Mouse (Mus musculus): ENCODE results near the gene Mylk4. TPM values are rescaled to one million over a fixed set of nuclear protein-coding genes. Genes with fewer than 3 reads are reported as not detected.

Gene Mylk4
- polyA plus RNA-seq, 1 experiment from 2014 or later, result 0.12 TPM

DNA sequence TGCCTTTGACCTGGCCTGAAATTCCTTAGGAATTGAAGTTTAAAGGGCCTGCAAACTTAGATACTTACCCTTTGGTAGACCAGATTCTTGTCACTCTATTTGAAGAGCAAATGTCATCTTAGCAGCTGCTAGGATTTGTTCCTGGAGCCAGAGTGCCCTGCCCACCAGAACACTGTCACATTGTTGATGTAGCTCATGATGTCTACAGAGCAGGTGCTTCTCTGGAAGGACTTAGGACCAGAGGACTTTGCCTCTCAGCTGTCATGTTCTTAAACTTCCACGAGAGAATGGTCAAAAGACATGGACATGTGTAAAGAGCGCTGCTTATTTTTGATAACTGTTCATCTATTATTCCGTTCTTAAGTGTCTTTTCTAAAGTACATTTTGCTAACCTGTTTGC, 35.5 kb upstream of the Mylk4 start:
- Histone ChIP-seq H3K36me3 (ENCODE audit: insufficient read depth, low read length) (peaks cover 57% of the 10 kb centered on the region), H3K4me2 (ENCODE audit: low read length) (no peak overlapping the region), H3K4me1 (replicated peaks; ENCODE audit: insufficient read depth, low read length) (no peaks in the 10 kb centered on the region), H3K9ac (ENCODE audit: low read depth, low read length) (no peak overlapping the region), H3K4me3 (replicated peaks; ENCODE audit: low read depth, low read length) (no peak overlapping the region), H3K27me3 (ENCODE audit: insufficient read depth, low read length) (no peaks in the 10 kb centered on the region), H3K27ac (no peak overlapping the region), H3K9me3 (replicated peaks; ENCODE audit: low read length) (no peaks in the 10 kb centered on the region)
- WGBS, result 95% methylated on average over 3 of the region's 3 CpGs
- DNase-seq (ENCODE audit: low spot score) (no peak), ATAC-seq (replicated peaks; ENCODE audit: low FRiP score, low read depth) (no peak)
- no peak for TF ChIP-seq CTCF (IDR thresholded peaks at IDR 0.05; ENCODE audit: low read depth)

- WGBS, result 86% methylated on average over 3 of the region's 3 CpGs
- Histone ChIP-seq H3K4me1 (replicated peaks; ENCODE audit: insufficient read depth, low read length) (peaks cover 12% of the 10 kb centered on the region; the same call in 1 of the 2 replicates), H3K4me3 (replicated peaks; ENCODE audit: low read depth, low read length) (no peak overlapping the region), H3K36me3 (ENCODE audit: insufficient read depth, low read length) (peaks cover 10% of the 10 kb centered on the region), H3K9ac (ENCODE audit: low read depth, low read length) (no peak overlapping the region), H3K9me3 (replicated peaks; ENCODE audit: low read length) (no peaks in the 10 kb centered on the region), H3K4me2 (ENCODE audit: low read length) (no peak overlapping the region), H3K27me3 (ENCODE audit: insufficient read depth, low read length) (no peaks in the 10 kb centered on the region), H3K27ac (no peak overlapping the region)
- no peak for TF ChIP-seq CTCF (IDR thresholded peaks at IDR 0.05; ENCODE audit: low read depth)
- DNase-seq (ENCODE audit: low spot score) (no peak), ATAC-seq (replicated peaks; ENCODE audit: low FRiP score, low read depth) (no peak)
These were observed 23.9 kb upstream of the Mylk4 start for GRCm38 (mm10) chr13:32807624-32808023.

DNA sequence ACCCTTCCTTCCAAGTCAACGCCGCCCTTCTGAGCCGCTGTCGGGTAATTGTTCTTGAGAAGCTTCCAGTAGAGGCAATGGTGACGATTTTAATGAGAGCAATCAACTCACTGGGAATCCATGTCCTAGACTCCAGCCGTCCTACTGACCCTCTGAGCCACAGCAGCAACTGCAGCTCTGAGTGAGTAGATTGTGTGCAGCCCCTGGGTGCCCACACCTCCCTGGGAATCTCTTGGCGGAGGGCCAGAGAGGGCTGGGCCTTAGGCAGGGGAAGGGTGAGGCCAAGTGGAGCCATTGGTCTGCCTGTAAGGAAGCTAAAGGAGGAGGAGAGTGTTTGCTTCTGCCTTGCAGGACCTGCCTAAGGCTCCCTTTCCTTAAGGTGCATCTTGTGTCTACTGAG, 23.1 kb upstream of the Mylk4 start:
- ATAC-seq (replicated peaks; ENCODE audit: low FRiP score, low read depth), result no peak

DNA sequence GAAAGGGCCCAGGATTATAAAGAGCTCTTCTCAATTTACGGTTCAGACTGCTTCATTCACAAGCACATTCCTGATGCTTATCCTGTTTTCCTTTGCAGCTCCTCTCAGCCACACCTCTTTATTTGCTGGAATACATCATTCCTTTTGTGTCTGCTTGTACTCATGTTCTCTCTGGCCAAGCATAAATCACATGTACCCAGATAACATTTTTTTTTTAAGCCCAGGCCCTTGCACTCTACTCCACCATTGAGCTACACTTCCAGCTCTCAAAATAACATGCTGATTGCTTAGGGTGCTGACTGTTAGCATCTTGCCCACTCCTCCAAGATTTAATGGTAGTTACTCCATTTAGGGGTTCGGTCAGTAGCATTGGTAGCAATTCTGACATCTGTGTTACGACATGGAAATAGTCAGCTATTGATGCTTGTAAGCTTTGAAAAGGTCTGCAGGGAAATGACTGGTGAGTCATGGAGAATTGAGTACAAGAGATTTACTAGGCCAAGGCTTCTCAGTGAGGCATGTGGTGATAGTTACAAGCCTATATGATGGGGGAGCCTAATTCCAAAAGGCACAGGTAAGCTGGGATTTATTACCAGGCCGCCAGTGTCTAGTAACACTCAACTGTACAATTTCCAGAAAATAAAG, 20.1 kb upstream of the Mylk4 start:
- peaks cover 10% of the 10 kb centered on the region for H3K36me3 ChIP-seq (ENCODE audit: insufficient read depth, low read length)
- ATAC-seq (replicated peaks; ENCODE audit: low FRiP score, low read depth), result no peak
- H3K27me3 ChIP-seq (ENCODE audit: insufficient read depth, low read length), result no peaks in the 10 kb centered on the region
- no peak overlapping the region for H3K27ac ChIP-seq
- 69% methylated on average over 4 of the region's 4 CpGs for WGBS
- peaks cover 15% of the 10 kb centered on the region; the same call in 1 of the 2 replicates for H3K4me1 ChIP-seq (replicated peaks; ENCODE audit: insufficient read depth, low read length)
- peak overlapping the region; percentile 76 for H3K4me3 ChIP-seq (replicated peaks; ENCODE audit: low read depth, low read length)
- no peak for TF ChIP-seq CTCF (IDR thresholded peaks at IDR 0.05; ENCODE audit: low read depth)
- H3K9ac ChIP-seq (ENCODE audit: low read depth, low read length), result no peak overlapping the region
- peak overlapping the region; percentile 86 for H3K4me2 ChIP-seq (ENCODE audit: low read length)
- H3K9me3 ChIP-seq (replicated peaks; ENCODE audit: low read length), result no peaks in the 10 kb centered on the region
- DNase-seq (ENCODE audit: low spot score), result peak; percentile 27

More for the DNA sequence above, 23.1 kb upstream of the Mylk4 start:
- DNase-seq (ENCODE audit: low spot score), result no peak
- WGBS, result 85% methylated on average over 7 of the region's 7 CpGs
- no peak for TF ChIP-seq CTCF (IDR thresholded peaks at IDR 0.05; ENCODE audit: low read depth)
- Histone ChIP-seq H3K4me1 (replicated peaks; ENCODE audit: insufficient read depth, low read length) (peaks cover 12% of the 10 kb centered on the region; the same call in 1 of the 2 replicates), H3K27ac (no peak overlapping the region), H3K9ac (ENCODE audit: low read depth, low read length) (no peak overlapping the region), H3K27me3 (ENCODE audit: insufficient read depth, low read length) (no peaks in the 10 kb centered on the region), H3K4me3 (replicated peaks; ENCODE audit: low read depth, low read length) (no peak overlapping the region), H3K9me3 (replicated peaks; ENCODE audit: low read length) (no peaks in the 10 kb centered on the region), H3K36me3 (ENCODE audit: insufficient read depth, low read length) (peaks cover 10% of the 10 kb centered on the region), H3K4me2 (ENCODE audit: low read length) (no peak overlapping the region)

- Histone ChIP-seq H3K4me2 (ENCODE audit: low read length) (peak within 1 kb of the TSS; percentile 86), H3K4me1 (replicated peaks; ENCODE audit: insufficient read depth, low read length) (peaks cover 15% of the 10 kb centered on the region; the same call in 1 of the 2 replicates), H3K9ac (ENCODE audit: low read depth, low read length) (peak within 1 kb of the TSS; percentile 72), H3K27ac (peak within 1 kb of the TSS; percentile 68), H3K4me3 (replicated peaks; ENCODE audit: low read depth, low read length) (peak within 1 kb of the TSS; percentile 76), H3K36me3 (ENCODE audit: insufficient read depth, low read length) (peaks cover 8% of the 10 kb centered on the region), H3K9me3 (replicated peaks; ENCODE audit: low read length) (no peaks in the 10 kb centered on the region), H3K27me3 (ENCODE audit: insufficient read depth, low read length) (no peaks in the 10 kb centered on the region)
- WGBS, result under 1% methylated on average over 92 of the region's 95 CpGs
- peak; percentile 50 for DNase-seq (ENCODE audit: low spot score)
- no peak for TF ChIP-seq CTCF (IDR thresholded peaks at IDR 0.05; ENCODE audit: low read depth)
- ATAC-seq (replicated peaks; ENCODE audit: low FRiP score, low read depth), result peak; percentile 65
These were observed 18.7 kb upstream of the Mylk4 start, which contains the start of gene D930007J09Rik for GRCm38 (mm10) chr13:32802259-32803081. Gene D930007J09Rik (minus strand): TSS chr13:32802849.

DNA sequence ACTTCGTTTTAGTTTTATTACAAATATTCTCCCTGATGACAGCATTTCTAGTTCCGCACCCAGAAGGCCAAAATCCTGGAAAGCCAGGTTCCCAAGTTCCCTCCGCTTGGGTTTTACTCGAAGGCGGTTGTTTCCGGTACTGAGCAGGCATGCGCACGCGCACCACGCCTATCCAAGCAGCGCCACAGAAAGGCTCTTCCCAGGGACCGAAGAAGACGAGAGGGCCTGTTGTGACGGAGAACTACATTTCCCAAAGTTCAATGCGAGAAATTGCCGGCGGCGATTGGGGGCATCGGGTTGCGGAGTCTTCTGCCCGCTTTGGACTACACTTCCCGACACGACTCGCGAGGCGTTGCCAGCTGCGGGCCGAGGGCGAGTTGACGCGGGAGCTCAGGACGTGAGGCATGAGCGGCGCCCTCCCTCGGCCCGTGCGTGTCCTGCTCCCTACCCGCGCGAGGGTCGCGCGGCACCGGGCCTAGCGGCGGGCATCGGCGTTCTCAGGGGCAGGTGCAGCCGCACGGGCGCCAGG, 18.0 kb upstream of the Mylk4 start, which contains the start of gene Wrnip1:
Gene Wrnip1 (plus strand): TSS at position 346 of the 529 bp plus-strand sequence.
- Histone ChIP-seq H3K9me3 (replicated peaks; ENCODE audit: low read length) (no peaks in the 10 kb centered on the region), H3K4me1 (replicated peaks; ENCODE audit: insufficient read depth, low read length) (peaks cover 15% of the 10 kb centered on the region; the same call in 1 of the 2 replicates), H3K9ac (ENCODE audit: low read depth, low read length) (peak within 1 kb of the TSS; percentile 72), H3K4me2 (ENCODE audit: low read length) (peak within 1 kb of the TSS; percentile 86), H3K27me3 (ENCODE audit: insufficient read depth, low read length) (no peaks in the 10 kb centered on the region), H3K27ac (peak within 1 kb of the TSS; percentile 68), H3K36me3 (ENCODE audit: insufficient read depth, low read length) (peaks cover 4% of the 10 kb centered on the region), H3K4me3 (replicated peaks; ENCODE audit: low read depth, low read length) (peak within 1 kb of the TSS; percentile 76)
- ATAC-seq (replicated peaks; ENCODE audit: low FRiP score, low read depth), result peak; percentile 97
- under 1% methylated on average over 49 of the region's 51 CpGs for WGBS
- peak; percentile 59 for TF ChIP-seq CTCF (IDR thresholded peaks at IDR 0.05; ENCODE audit: low read depth)
- DNase-seq (ENCODE audit: low spot score), result peak; percentile 100
